Mouse (Mus musculus): ENCODE results near the gene Gm20441. TPM values are rescaled to one million over a fixed set of nuclear protein-coding genes. Genes with fewer than 3 reads are reported as not detected.

Gm20441 gene
- total RNA-seq, 2 experiments from 2014 or later, result not detected

DNA sequence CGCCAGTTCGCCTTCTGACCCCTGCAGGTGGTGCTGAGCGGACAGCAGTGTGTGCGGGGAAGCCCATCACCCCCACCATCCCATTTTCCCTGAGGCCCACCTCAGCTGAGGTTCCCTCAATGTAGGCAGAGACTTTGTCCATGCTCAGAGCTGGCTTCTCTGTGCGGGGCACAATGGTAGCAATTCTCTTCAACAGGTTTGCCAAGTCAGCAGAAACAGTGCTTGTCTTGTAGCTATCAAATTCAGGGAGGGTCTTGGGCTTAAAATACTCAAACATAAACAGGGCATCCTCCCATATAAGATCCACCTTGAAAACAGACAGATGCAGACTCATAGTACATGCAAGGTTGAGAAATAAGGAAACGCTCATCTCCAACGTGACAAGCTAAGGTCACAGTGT is 55.3 kb downstream of the Gm20441 start:
- no peak for DNase-seq (ENCODE audit: low spot score in 2 of 2)
- intact Hi-C loops (cut with DNase I), result no loop called here

Other genes with a start within 250 kb of the Gm20441 start
- gene Lrrc75b, start 220.6 kb downstream of the Gm20441 start, total RNA-seq (2021), result 1 to 10 TPM; 9.1 to 9.2 TPM
- gene Ggt1, start 219.3 kb downstream of the Gm20441 start, total RNA-seq (2021), result 1 to 10 TPM; 2.2 to 4.2 TPM
- gene Ggt5, start 191.6 kb downstream of the Gm20441 start, total RNA-seq (2021), result 1 to 10 TPM; 2.6 to 2.8 TPM
- gene Susd2, start 136.9 kb downstream of the Gm20441 start, total RNA-seq (2021), result 1 to 10 TPM; 5.8 to 8.4 TPM
- gene Cabin1, start 16.6 kb downstream of the Gm20441 start, total RNA-seq (2021), result 10 to 100 TPM; 69.4 to 69.7 TPM
- 10 to 100 TPM; 36.1 to 43.6 TPM for gene Ddt, start 7.5 kb downstream of the Gm20441 start, total RNA-seq (2021)
- 1 to 10 TPM; 1.1 to 1.4 TPM for gene Gstt3, start 460 bp upstream of the Gm20441 start, total RNA-seq (2021)
- gene Gstt1, start 17.6 kb upstream of the Gm20441 start, total RNA-seq (2021), result 1 to 10 TPM; 6.2 to 7.0 TPM
- not detected for gene Gstt4, start 41.6 kb upstream of the Gm20441 start, total RNA-seq (2021)
- 1 to 10 TPM; 4.0 to 5.5 TPM for gene Gstt2, start 56.5 kb upstream of the Gm20441 start, total RNA-seq (2021)
- 100 to 1,000 TPM; 522 to 530 TPM for gene Mif, start 79.3 kb upstream of the Gm20441 start, total RNA-seq (2021)
- gene Derl3, start 112.5 kb upstream of the Gm20441 start, total RNA-seq (2021), result 1 to 10 TPM; 2.8 to 3.4 TPM
- gene Smarcb1, start 140.7 kb upstream of the Gm20441 start, total RNA-seq (2021), result 10 to 100 TPM; 75.2 to 81.8 TPM
- 100 to 1,000 TPM; 372 to 390 TPM for gene Chchd10, start 152.2 kb upstream of the Gm20441 start, total RNA-seq (2021)
- 1 to 10 TPM; 1.1 to 1.7 TPM for gene Mmp11, start 155.5 kb upstream of the Gm20441 start, total RNA-seq (2021)
- not detected for gene Gm867, start 159.7 kb upstream of the Gm20441 start, total RNA-seq (2021)
- not detected for gene Vpreb3, start 162.1 kb upstream of the Gm20441 start, total RNA-seq (2021)
- not detected for gene Gm5134, start 173.6 kb upstream of the Gm20441 start, total RNA-seq (2021)